Mouse (Mus musculus) spleen, adult 2 months (tissue): ENCODE results near the gene Ddx24. TPM values are rescaled to one million over a fixed set of nuclear protein-coding genes. Genes with fewer than 3 reads are reported as not detected.
"Not testable (repeated sequence)": the region's sequence is repeated elsewhere in the genome, so short reads cannot be mapped to it uniquely, and the experiment has no call there.

ENCODE experiments used
- DNase-seq, 2 experiments: peaks; one replicate each; pipeline versions ENCODE4 v3.0.0 to v3.0.0-alpha.2; 2012 to 2021; ENCODE audit warnings: low spot score in 2 of 2, low read depth in 1 of 2
- H3K27ac ChIP-seq: fragments of 200-500 bp; 2 replicates; pipeline ENCODE4 v1.5.1; 2012; ENCODE audit warnings: low read length, inconsistent platforms; ENCODE audit not compliant: insufficient read depth
- H3K27me3 ChIP-seq: fragments of 200-500 bp; 2 replicates; pipeline ENCODE4 v1.6.1; 2012; ENCODE audit warnings: mild to moderate bottlenecking, moderate library complexity, low read length, inconsistent platforms; ENCODE audit not compliant: control insufficient read depth, insufficient read depth
- H3K36me3 ChIP-seq: fragments of 200-500 bp; 2 replicates; pipeline ENCODE4 v1.6.1; 2012; ENCODE audit warnings: mild to moderate bottlenecking, low read length, inconsistent platforms; ENCODE audit not compliant: control insufficient read depth, insufficient read depth
- H3K4me1 ChIP-seq: fragments of 200-500 bp; 2 replicates; pipeline ENCODE4 v1.6.1; 2011; ENCODE audit warnings: inconsistent platforms; ENCODE audit not compliant: control insufficient read depth, insufficient read depth, insufficient read length
- H3K4me3 ChIP-seq: fragments of 200-500 bp; 2 replicates; pipeline ENCODE4 v1.5.1; 2011; ENCODE audit warnings: mild to moderate bottlenecking, inconsistent platforms; ENCODE audit not compliant: insufficient read depth, insufficient read length; ENCODE audit errors: extremely low read depth
- CTCF ChIP-seq: fragments of 200-500 bp; IDR thresholded peaks from 2 replicates; pipeline ENCODE4 v1.5.1; 2011; ENCODE audit warnings: mild to moderate bottlenecking, inconsistent platforms; ENCODE audit not compliant: insufficient read depth, insufficient read length, insufficient replicate concordance; ENCODE audit errors: extremely low read depth
- POLR2A ChIP-seq: fragments of 200-500 bp; IDR thresholded peaks from 2 replicates; pipeline ENCODE4 v1.6.1; 2011; ENCODE audit warnings: low read depth, low read length, inconsistent platforms
- WGBS: fragments of 180-500 bp; shearing (Covaris S2); methylation state at CpG from one replicate; pipeline ENCODE4 v1.1.7; 2018; 5-methylcytosine and 5-hydroxymethylcytosine counted together
- polyA plus RNA-seq: library from polyadenylated mRNA; depleted of rRNA; stranded (reverse); fragments of >200 nt; gene quantifications from 2 replicates; pipeline ENCODE4 v1.2.3, GENCODE M21; 2012; rRNA removed

The Ddx24 gene
- 26.9 and 32.5 TPM in 2 replicates for polyA plus RNA-seq

- H3K4me1 ChIP-seq, result peaks cover 8% of the 10 kb centered on the region
- WGBS, result under 1% methylated on average over 33 of the region's 33 CpGs
- TF ChIP-seq CTCF, result peak; percentile 83; the same call in 1 of the 2 replicates
- peak; percentile 88 for TF ChIP-seq POLR2A
- DNase-seq, result peak; percentile 98
- peak within 1 kb of the TSS; percentile 61; the same call in 1 of the 2 replicates for H3K27ac ChIP-seq
- no peaks in the 10 kb centered on the region for H3K27me3 ChIP-seq
- H3K36me3 ChIP-seq, result peaks cover 12% of the 10 kb centered on the region; the same call in 1 of the 2 replicates
- peak within 1 kb of the TSS; percentile 95 for H3K4me3 ChIP-seq
These were observed at the start of gene Ddx24 for GRCm38 (mm10) chr12:103425729-103426470. Gene Ddx24, minus strand, starts transcription at chr12:103425830.

- TF ChIP-seq CTCF (no peak), POLR2A (no peak)
- no peaks in the 10 kb centered on the region for H3K36me3 ChIP-seq
- H3K4me1 ChIP-seq, result no peaks in the 10 kb centered on the region
- 51% methylated on average over 2 of the region's 2 CpGs for WGBS
- H3K27me3 ChIP-seq, result no peaks in the 10 kb centered on the region
- H3K4me3 ChIP-seq, result no peak overlapping the region
- H3K27ac ChIP-seq, result no peak overlapping the region
- DNase-seq, result no peak
These were observed 48.9 kb upstream of the Ddx24 start for GRCm38 (mm10) chr12:103474481-103474880.

DNA sequence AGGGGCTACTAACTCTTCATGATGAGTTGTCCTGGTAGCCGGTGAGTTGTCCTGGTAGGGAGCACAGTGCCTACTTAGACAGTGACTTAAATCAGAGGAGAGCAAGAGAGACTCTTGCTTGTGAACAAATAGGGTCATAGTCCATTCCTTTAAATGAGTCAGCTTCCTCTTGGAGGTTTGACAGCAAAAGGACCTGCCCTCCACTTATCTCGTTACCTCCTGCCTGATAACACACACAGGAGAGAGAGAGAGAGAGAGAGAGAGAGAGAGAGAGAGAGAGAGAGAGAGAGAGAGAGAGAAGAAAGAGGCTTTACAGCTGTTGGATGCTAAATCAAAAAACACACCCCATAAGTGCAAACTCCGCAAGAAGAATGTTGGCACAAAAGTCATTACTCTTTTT is 31.5 kb upstream of the Ddx24 start, which contains the start of gene Ifi27l2b:
Gene Ifi27l2b (minus strand): TSS at position 84 of the 400 bp plus-strand sequence.
- H3K27me3 ChIP-seq, result no peaks in the 10 kb centered on the region
- WGBS, result 63% methylated on average over 3 of the region's 3 CpGs
- H3K27ac ChIP-seq, result no peak within 1 kb of the TSS
- no peak within 1 kb of the TSS for H3K4me3 ChIP-seq
- no peak for DNase-seq
- H3K36me3 ChIP-seq, result no peaks in the 10 kb centered on the region
- H3K4me1 ChIP-seq, result no peaks in the 10 kb centered on the region
- no peak for TF ChIP-seq CTCF
- no peak for TF ChIP-seq POLR2A

DNA sequence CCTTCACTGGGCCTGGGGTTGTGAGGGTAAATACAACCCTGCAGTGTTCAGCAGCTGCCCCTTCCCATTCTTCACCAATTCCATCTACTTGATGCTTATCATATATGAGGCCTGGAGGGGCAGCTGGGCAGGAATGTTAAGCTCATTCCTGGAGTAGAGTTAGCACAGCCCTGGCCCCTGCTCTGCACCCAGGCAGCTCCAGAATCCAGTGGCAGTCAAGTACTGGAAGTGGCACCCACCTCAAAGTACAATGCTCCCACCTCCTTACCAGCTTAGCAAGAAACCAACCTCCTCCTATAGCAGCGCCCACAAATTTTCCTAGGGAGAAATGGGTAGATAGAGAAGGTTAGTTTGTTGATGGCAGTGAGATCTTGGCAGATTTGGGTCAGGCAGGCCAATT is 31.1 kb upstream of the Ddx24 start:
- H3K27ac ChIP-seq, DNase-seq, H3K27me3 ChIP-seq, H3K4me3 ChIP-seq, H3K4me1 ChIP-seq, H3K36me3 ChIP-seq: not testable (repeated sequence)
- no CpG with 5 or more reads among the region's 1 CpGs for WGBS

DNA sequence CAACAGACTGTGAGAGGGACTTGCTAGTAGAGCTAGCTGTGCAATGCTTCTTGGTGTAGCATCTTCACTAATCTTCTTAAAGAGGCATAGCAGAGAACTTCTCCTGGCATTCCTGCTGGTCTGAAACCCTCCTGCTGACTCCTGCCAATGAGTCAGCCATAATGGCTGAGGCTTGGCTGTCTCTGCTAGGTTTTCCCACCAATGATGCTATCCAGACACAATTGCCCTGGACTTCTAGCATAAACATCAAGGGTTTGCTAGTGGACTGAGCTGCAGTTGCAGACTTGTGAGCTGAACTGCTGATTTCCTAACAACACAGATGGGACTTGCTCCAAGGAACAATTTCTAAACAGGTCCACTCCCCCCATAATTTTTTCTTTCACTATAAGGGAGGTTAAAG is 27.7 kb upstream of the Ddx24 start:
- no peak overlapping the region for H3K27ac ChIP-seq
- no peak for TF ChIP-seq POLR2A
- no peak for TF ChIP-seq CTCF
- no peak overlapping the region for H3K4me3 ChIP-seq
- H3K27me3 ChIP-seq, result no peaks in the 10 kb centered on the region
- DNase-seq, result no peak
- no peaks in the 10 kb centered on the region for H3K36me3 ChIP-seq
- no peaks in the 10 kb centered on the region for H3K4me1 ChIP-seq

DNA sequence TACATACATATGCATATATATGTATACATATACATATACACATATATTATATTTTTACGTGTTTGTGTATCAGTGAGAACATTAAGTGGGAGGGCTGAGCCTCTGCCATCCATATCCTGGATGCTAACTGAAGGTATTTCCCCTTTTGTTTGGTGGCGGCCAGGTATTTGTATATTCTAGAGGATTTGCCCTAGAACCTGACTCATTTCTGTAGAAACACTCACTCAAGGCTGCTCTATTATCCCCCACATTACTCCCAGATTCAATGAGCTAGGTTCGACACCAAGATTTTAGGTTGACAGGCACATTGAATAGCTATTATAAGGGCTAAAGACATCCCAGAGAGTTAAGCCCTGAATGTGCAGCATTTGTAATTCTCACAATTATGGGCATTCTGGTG is 19.4 kb upstream of the Ddx24 start:
- H3K36me3 ChIP-seq, result peaks cover 10% of the 10 kb centered on the region
- H3K4me3 ChIP-seq, result no peak overlapping the region
- 79% methylated on average over 3 of the region's 3 CpGs for WGBS
- no peak for DNase-seq
- H3K27ac ChIP-seq, result no peak overlapping the region
- H3K27me3 ChIP-seq, result no peaks in the 10 kb centered on the region
- H3K4me1 ChIP-seq, result peaks cover 2% of the 10 kb centered on the region; the same call in 1 of the 2 replicates
- TF ChIP-seq POLR2A, result no peak
- TF ChIP-seq CTCF, result no peak

DNA sequence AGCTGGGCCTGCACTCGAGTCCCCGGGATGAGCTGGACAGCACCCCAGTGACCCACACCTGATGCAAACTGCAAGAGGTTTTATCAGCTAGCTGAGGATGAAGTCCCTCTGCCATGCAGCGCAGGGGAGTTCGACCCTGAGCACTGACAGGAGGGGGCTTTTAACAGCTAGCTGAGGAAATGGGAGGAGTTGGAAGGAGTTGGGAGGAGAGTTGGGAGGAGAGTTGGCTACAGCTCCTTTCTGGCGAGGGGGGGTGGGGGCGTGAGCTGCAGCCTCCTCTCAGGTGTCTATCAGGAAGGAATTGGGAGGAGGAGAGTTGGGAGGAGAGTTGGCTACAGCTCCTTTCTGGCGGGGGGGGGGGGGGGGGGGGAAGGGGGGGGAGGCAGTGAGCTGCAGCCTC is 18.6 kb upstream of the Ddx24 start:
- not testable (repeated sequence) for DNase-seq, H3K4me3 ChIP-seq, H3K4me1 ChIP-seq, H3K27ac ChIP-seq, H3K27me3 ChIP-seq
- peaks cover 16% of the 10 kb centered on the region for H3K36me3 ChIP-seq
- 71% methylated on average over 6 of the region's 7 CpGs for WGBS
